Mouse (Mus musculus) liver, adult 2 months (tissue): ENCODE results near the gene Inppl1. TPM values are rescaled to one million over a fixed set of nuclear protein-coding genes. Genes with fewer than 3 reads are reported as not detected.

Experiments
- DNase-seq: peaks from one replicate; pipeline ENCODE4 v3.0.0-alpha.2; 2011; ENCODE audit warnings: low read depth, low spot score; ENCODE audit errors: extremely low read depth
- H3K27ac ChIP-seq: fragments of 200-500 bp; replicated peaks from 2 replicates; pipeline ENCODE4 v1.5.1; 2012; ENCODE audit warnings: low read depth, mild to moderate bottlenecking, control low read depth, inconsistent platforms, low read length; ENCODE audit not compliant: insufficient read depth
- H3K27me3 ChIP-seq: fragments of 200-500 bp; 2 replicates; pipeline ENCODE4 v1.6.1; 2012; ENCODE audit warnings: mild to moderate bottlenecking, moderate library complexity, low read length, inconsistent platforms; ENCODE audit not compliant: control insufficient read depth, insufficient read depth
- H3K36me3 ChIP-seq: fragments of 200-500 bp; 2 replicates; pipeline ENCODE4 v1.6.1; 2012; ENCODE audit warnings: low read length, inconsistent platforms; ENCODE audit not compliant: control insufficient read depth, insufficient read depth
- H3K4me1 ChIP-seq: fragments of 200-500 bp; 2 replicates; pipeline ENCODE4 v1.6.1; 2011; ENCODE audit warnings: low read length; ENCODE audit not compliant: control insufficient read depth, insufficient read depth
- H3K4me3 ChIP-seq: fragments of 200-500 bp; 2 replicates; pipeline ENCODE4 v1.5.1; 2011; ENCODE audit warnings: low read depth, mild to moderate bottlenecking, control low read depth, low read length, moderate library complexity; ENCODE audit not compliant: insufficient read depth
- H3K79me2 ChIP-seq: fragments of 200-500 bp; 2 replicates; pipeline ENCODE4 v1.6.1; 2012; ENCODE audit warnings: inconsistent platforms, mild to moderate bottlenecking, low read length, moderate library complexity; ENCODE audit not compliant: control insufficient read depth, insufficient read depth
- H3K9ac ChIP-seq: fragments of 200-500 bp; 2 replicates; pipeline ENCODE4 v1.6.1; 2012; ENCODE audit warnings: low read depth, mild to moderate bottlenecking, control low read depth, inconsistent platforms, low read length
- CTCF ChIP-seq: fragments of 200-500 bp; IDR thresholded peaks from 2 replicates; pipeline ENCODE4 v1.5.1; 2011; ENCODE audit warnings: low read depth, low read length, control low read depth
- POLR2A ChIP-seq: fragments of 200-500 bp; IDR thresholded peaks from 2 replicates; pipeline ENCODE4 v1.6.1; 2011; ENCODE audit warnings: low read length, control low read depth; ENCODE audit not compliant: insufficient read depth; ENCODE audit errors: extremely low read depth
- WGBS: fragments of 180-500 bp; shearing (Covaris S2); methylation state at CpG from one replicate; pipeline ENCODE4 v1.1.7; 2018; 5-methylcytosine and 5-hydroxymethylcytosine counted together
- polyA plus RNA-seq: library from polyadenylated mRNA; depleted of rRNA; stranded (reverse); fragments of >200 nt; gene quantifications from 2 replicates; pipeline ENCODE4 v1.2.3, GENCODE M21; 2012; rRNA removed
- total RNA-seq: library from RNA; depleted of rRNA; stranded (reverse); fragments of >200 nt; gene quantifications from 2 replicates; pipeline ENCODE4 v1.2.3, GENCODE M21; 2014; rRNA removed

Inppl1 gene
- total and polyA plus RNA-seq, 2 experiments, result 10.9 to 32.9 TPM

- Histone ChIP-seq H3K36me3 (peaks cover 13% of the 10 kb centered on the region), H3K9ac (peak overlapping the region; percentile 53), H3K4me3 (peak overlapping the region; percentile 21; the same call in 1 of the 2 replicates), H3K79me2 (no peaks in the 10 kb centered on the region), H3K4me1 (peaks cover 6% of the 10 kb centered on the region; the same call in 1 of the 2 replicates), H3K27me3 (peaks cover 14% of the 10 kb centered on the region), H3K27ac (no peak overlapping the region)
- TF ChIP-seq POLR2A, result no peak
- DNase-seq, result peak; percentile 37
- 2% methylated on average over 67 of the region's 71 CpGs for WGBS
These were observed 16.2 kb downstream of the Inppl1 start for GRCm38 (mm10) chr7:101821571-101822501.

GRCm38 (mm10) chr7:101820295-101821030 lies 17.6 kb downstream of the Inppl1 start:
- Histone ChIP-seq H3K9ac (no peak overlapping the region), H3K4me1 (peaks cover 6% of the 10 kb centered on the region; the same call in 1 of the 2 replicates), H3K79me2 (no peaks in the 10 kb centered on the region), H3K4me3 (peak overlapping the region; percentile 5; the same call in 1 of the 2 replicates), H3K36me3 (peaks cover 5% of the 10 kb centered on the region), H3K27ac (no peak overlapping the region), H3K27me3 (peaks cover 14% of the 10 kb centered on the region)
- DNase-seq, result no peak
- WGBS, result 10% methylated on average over 35 of the region's 35 CpGs
- TF ChIP-seq POLR2A, result no peak

- Histone ChIP-seq H3K4me3 (no peak within 1 kb of the TSS), H3K9ac (no peak within 1 kb of the TSS), H3K4me1 (peaks cover 6% of the 10 kb centered on the region; the same call in 1 of the 2 replicates), H3K27me3 (peaks cover 14% of the 10 kb centered on the region), H3K79me2 (no peaks in the 10 kb centered on the region), H3K36me3 (no peaks in the 10 kb centered on the region), H3K27ac (no peak within 1 kb of the TSS)
- TF ChIP-seq CTCF (no peak), POLR2A (no peak)
- 3% methylated on average over 45 of the region's 45 CpGs for WGBS
- DNase-seq, result no peak
These were observed 20.1 kb downstream of the Inppl1 start, which contains the start of gene Phox2a for GRCm38 (mm10) chr7:101817861-101818401. Phox2a (plus strand) TSS chr7:101818313.

- 98% methylated on average over 1 of the region's 1 CpGs for WGBS
- DNase-seq, result no peak
- no peaks in the 10 kb centered on the region for H3K4me1 ChIP-seq
- H3K27ac ChIP-seq, result no peak overlapping the region
- no peaks in the 10 kb centered on the region for H3K79me2 ChIP-seq
- H3K27me3 ChIP-seq, result no peaks in the 10 kb centered on the region
- no peak overlapping the region for H3K4me3 ChIP-seq
- TF ChIP-seq CTCF, result no peak
- TF ChIP-seq POLR2A, result no peak
- no peak overlapping the region for H3K9ac ChIP-seq
- H3K36me3 ChIP-seq, result peaks cover 2% of the 10 kb centered on the region; the same call in 1 of the 2 replicates
These were observed 61.0 kb downstream of the Inppl1 start for GRCm38 (mm10) chr7:101777053-101777452.

- H3K4me1 ChIP-seq, result no peaks in the 10 kb centered on the region
- no peaks in the 10 kb centered on the region for H3K27me3 ChIP-seq
- H3K9ac ChIP-seq, result no peak overlapping the region
- WGBS, result 83% methylated on average over 8 of the region's 8 CpGs
- H3K36me3 ChIP-seq, result no peaks in the 10 kb centered on the region
- no peak overlapping the region for H3K4me3 ChIP-seq
- DNase-seq, result no peak
- TF ChIP-seq CTCF (no peak), POLR2A (no peak)
- no peak overlapping the region for H3K27ac ChIP-seq
- H3K79me2 ChIP-seq, result no peaks in the 10 kb centered on the region
These were observed 65.3 kb downstream of the Inppl1 start for GRCm38 (mm10) chr7:101772687-101773086.

Other genes with a start within 250 kb of the Inppl1 start
- gene Clpb, start 174.6 kb downstream of the Inppl1 start, total RNA-seq, result 36.4 and 45.2 TPM in 2 replicates
- gene Clpb, start 174.6 kb downstream of the Inppl1 start, polyA plus RNA-seq, result 43.2 and 56.2 TPM in 2 replicates
- gene Phox2a, start 19.9 kb downstream of the Inppl1 start, total RNA-seq, result not detected in 2 replicates
- gene Phox2a, start 19.9 kb downstream of the Inppl1 start, polyA plus RNA-seq, result not detected in 2 replicates
- gene Folr2, start 19.0 kb upstream of the Inppl1 start, total RNA-seq, result 19.7 and 37.4 TPM in 2 replicates
- gene Folr2, start 19.0 kb upstream of the Inppl1 start, polyA plus RNA-seq, result 13.3 and 23.1 TPM in 2 replicates
- 16.6 and 17.1 TPM in 2 replicates for gene Anapc15, start 25.5 kb upstream of the Inppl1 start, total RNA-seq
- 27.3 and 31.8 TPM in 2 replicates for gene Anapc15, start 25.5 kb upstream of the Inppl1 start, polyA plus RNA-seq
- 0.20 TPM in 1 of 2 replicates, not detected in the other for gene Folr1, start 32.6 kb upstream of the Inppl1 start, total RNA-seq
- 0.23 TPM in 1 of 2 replicates, not detected in the other for gene Folr1, start 32.6 kb upstream of the Inppl1 start, polyA plus RNA-seq
- 64.1 and 75.7 TPM in 2 replicates for gene Lamtor1, start 67.7 kb upstream of the Inppl1 start, total RNA-seq
- 159 and 171 TPM in 2 replicates for gene Lamtor1, start 67.7 kb upstream of the Inppl1 start, polyA plus RNA-seq
- 0.07 TPM in 1 of 2 replicates, not detected in the other for gene Tomt, start 68.1 kb upstream of the Inppl1 start, total RNA-seq
- 0.19 and 0.22 TPM in 2 replicates for gene Tomt, start 68.1 kb upstream of the Inppl1 start, polyA plus RNA-seq
- gene Lrrc51, start 95.7 kb upstream of the Inppl1 start, total RNA-seq, result 3.1 and 3.3 TPM in 2 replicates
- 5.2 and 5.3 TPM in 2 replicates for gene Lrrc51, start 95.7 kb upstream of the Inppl1 start, polyA plus RNA-seq
- gene Numa1, start 95.9 kb upstream of the Inppl1 start, total RNA-seq, result 31.8 and 34.8 TPM in 2 replicates
- 22.2 and 26.7 TPM in 2 replicates for gene Numa1, start 95.9 kb upstream of the Inppl1 start, polyA plus RNA-seq
- 15.7 TPM in 2 replicates for gene Il18bp, start 180.5 kb upstream of the Inppl1 start, total RNA-seq
- 14.2 and 26.4 TPM in 2 replicates for gene Il18bp, start 180.5 kb upstream of the Inppl1 start, polyA plus RNA-seq
- gene Rnf121, start 227.2 kb upstream of the Inppl1 start, total RNA-seq, result 16.2 and 17.1 TPM in 2 replicates
- gene Rnf121, start 227.2 kb upstream of the Inppl1 start, polyA plus RNA-seq, result 18.3 and 21.1 TPM in 2 replicates
- 4.8 and 4.9 TPM in 2 replicates for gene Xndc1, start 227.3 kb upstream of the Inppl1 start, total RNA-seq
- gene Xndc1, start 227.3 kb upstream of the Inppl1 start, polyA plus RNA-seq, result 3.2 and 5.9 TPM in 2 replicates
- gene Xntrpc, start 227.5 kb upstream of the Inppl1 start, total RNA-seq, result 0.18 and 0.74 TPM in 2 replicates
- 0.75 and 0.83 TPM in 2 replicates for gene Xntrpc, start 227.5 kb upstream of the Inppl1 start, polyA plus RNA-seq
- 0.09 TPM in 1 of 2 replicates, not detected in the other for gene Trpc2, start 244.9 kb upstream of the Inppl1 start, total RNA-seq
- gene Trpc2, start 244.9 kb upstream of the Inppl1 start, polyA plus RNA-seq, result 0.04 TPM in 1 of 2 replicates, not detected in the other